Mouse (Mus musculus): ENCODE data around the gene Vps54.

- TF ChIP-seq POLR2A (IDR thresholded peaks at IDR 0.05; ENCODE audit: insufficient read depth, low read length) (no peak), CTCF (IDR thresholded peaks at IDR 0.05; ENCODE audit: low read depth, low read length) (no peak), EP300 (IDR thresholded peaks at IDR 0.05; ENCODE audit: insufficient read depth, low read depth, low read length) (no peak)
Measured at GRCm38 (mm10) chr11:21307078-21307668, 68.1 kb downstream of the Vps54 start.
